Mouse (Mus musculus) CD4-positive, CD25-positive, alpha-beta regulatory T cell, adult 2 months (primary cell): ENCODE data around the gene Spata25.
"Not testable (repeated sequence)": the region's sequence is repeated elsewhere in the genome, so short reads cannot be mapped to it uniquely, and the experiment has no call there.

Experiments used
- DNase-seq: peaks from one replicate; pipeline ENCODE4 v3.0.0-alpha.2; 2012; ENCODE audit warnings: low read depth, low spot score

Gene Spata25

DNA sequence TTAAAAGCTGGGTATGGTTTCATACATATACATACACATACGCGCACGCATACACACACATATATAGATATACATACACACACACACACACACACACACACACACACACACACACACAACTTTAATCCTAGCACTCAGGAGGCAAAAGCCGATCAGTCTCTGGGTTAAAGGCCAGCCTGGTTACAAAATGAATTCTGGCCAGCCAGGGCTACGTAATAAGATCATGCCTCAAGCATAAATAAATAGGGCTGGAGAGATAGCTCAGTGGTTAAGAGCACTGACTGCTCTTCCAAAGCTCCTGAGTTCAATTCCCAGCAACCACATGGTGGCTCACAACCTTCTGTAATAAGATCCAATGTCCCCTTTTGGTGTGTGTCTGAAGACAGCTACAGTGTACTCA is 27.2 kb upstream of the Spata25 start:
- DNase-seq, result not testable (repeated sequence)

DNA sequence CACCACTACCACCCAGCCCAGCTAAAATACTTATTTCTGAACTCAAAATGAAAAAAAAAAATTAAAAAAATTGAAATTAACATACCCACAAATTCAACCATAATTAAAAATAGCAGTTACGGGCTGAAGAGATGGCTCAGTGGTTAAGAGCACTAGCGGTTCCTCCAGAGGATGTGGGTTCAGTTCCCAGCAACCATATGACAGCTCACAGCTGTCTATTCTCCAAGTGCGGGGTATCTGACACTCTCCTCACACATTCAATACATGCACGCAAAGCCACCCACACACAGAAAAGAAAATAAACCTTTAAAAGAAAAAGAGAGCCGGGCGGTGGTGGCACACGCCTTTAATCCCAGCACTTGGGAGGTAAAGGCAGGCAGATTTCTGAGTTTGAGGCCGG is 21.7 kb upstream of the Spata25 start:
- peak; percentile 67 for DNase-seq

GRCm38 (mm10) chr2:164845782-164846181 is 17.4 kb upstream of the Spata25 start:
- DNase-seq, result peak; percentile 52

DNA sequence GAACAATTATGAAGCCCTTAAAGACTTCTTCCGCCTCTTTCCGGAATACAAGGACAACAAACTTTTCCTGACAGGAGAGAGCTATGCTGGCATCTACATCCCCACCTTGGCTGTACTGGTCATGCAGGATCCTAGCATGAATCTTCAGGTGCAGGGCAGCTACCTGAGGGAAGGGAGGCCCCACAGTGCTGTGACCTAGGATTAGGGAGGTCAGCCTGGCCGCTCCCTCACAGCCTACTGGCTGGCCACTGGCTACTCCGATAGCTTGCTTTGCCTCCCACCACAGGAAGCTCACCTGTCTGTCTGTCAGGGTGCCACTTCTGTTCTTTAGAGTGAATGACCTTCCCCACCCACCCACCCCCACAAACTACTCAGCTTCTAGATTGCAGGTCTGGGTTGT is 6.8 kb upstream of the Spata25 start:
- DNase-seq, result no peak

DNA sequence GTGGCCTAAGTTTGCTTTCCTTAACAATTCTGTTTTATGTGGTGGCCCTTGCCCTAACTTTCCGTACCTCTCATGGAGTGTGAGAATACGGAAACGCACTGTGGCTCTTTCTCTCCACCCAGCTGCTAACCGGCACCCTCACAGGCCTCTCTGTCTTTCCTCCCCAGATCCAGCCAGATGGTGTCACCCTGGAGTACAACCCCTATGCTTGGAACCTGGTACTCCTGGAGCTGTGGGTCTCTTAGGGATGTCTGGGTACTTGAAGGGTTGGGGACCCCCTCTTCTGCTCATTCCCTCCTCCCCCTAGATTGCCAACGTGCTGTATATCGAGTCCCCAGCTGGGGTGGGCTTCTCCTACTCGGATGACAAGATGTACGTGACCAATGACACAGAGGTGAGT is 6.2 kb upstream of the Spata25 start:
- DNase-seq, result peak; percentile 46

DNA sequence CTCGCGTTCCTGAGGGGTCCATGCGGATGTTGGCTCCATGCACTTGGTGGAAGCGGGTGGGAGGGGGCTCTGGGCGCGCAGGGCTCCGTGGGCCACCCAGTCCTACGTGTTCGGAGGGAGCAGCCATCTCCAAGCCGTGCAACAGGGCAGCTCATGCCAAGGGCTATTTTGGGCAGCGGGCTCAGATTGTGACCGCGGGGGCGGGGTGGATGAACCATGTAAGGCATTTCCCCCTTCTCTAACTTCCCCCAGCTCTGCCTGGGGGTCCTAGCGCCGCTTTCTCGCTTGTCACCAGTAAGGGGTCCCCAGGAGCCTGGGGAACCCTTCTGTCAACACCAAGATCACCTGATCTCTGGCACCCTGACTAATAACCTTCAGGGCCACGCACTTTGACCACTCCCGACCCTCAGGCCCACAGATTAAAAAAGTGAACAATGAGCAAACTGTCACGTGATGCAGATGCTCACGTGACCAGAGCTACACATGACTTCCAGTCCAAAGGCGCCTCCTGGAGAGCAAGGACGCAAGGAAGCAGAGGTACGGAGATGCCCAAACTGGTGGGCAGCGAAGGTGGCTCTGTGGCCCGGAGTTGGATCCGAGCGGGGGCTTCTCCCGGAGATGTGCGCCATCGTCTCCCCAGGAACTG is 5.1 kb upstream of the Spata25 start, which contains the start of gene Neurl2:
Neurl2 (minus strand) TSS at position 143 of the 646 bp plus-strand sequence.
- DNase-seq, result peak; percentile 92

GRCm38 (mm10) chr2:164832748-164833301 is 4.5 kb upstream of the Spata25 start, which contains the start of gene Ctsa:
TSS of gene Ctsa (plus strand) at chr2:164832873.
- DNase-seq, result peak; percentile 88

- no peak for DNase-seq
Measured at GRCm38 (mm10) chr2:164832032-164832747, 3.9 kb upstream of the Spata25 start.

- no peak for DNase-seq
Measured at GRCm38 (mm10) chr2:164831029-164831428, 2.7 kb upstream of the Spata25 start.

- DNase-seq, result no peak
Measured at GRCm38 (mm10) chr2:164829090-164829489, 753 bp upstream of the Spata25 start.

GRCm38 (mm10) chr2:164827146-164827850 is 1.0 kb downstream of the Spata25 start:
- DNase-seq, result no peak

- DNase-seq, result no peak
Measured at GRCm38 (mm10) chr2:164825521-164825920, 2.8 kb downstream of the Spata25 start.

DNA sequence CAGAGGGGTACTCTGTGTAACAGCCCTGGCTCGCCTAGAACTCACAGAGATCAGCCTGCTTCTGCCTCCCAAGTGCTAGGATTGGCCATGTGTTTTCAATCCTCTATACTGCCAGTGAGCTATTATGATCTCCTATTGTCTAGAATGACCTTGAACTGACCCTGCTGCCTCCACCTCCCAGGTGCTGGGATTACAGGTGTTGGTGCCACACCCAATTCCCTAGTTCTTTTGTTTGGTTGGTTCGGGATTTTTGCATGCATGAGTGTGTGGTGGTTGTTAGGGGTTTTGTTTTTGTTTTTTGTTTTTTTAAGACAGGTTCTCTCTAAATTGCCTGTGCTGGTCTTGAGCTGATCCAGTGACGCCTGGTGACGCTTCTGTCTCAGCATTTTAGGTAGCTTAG is 4.4 kb downstream of the Spata25 start:
- no peak for DNase-seq

DNA sequence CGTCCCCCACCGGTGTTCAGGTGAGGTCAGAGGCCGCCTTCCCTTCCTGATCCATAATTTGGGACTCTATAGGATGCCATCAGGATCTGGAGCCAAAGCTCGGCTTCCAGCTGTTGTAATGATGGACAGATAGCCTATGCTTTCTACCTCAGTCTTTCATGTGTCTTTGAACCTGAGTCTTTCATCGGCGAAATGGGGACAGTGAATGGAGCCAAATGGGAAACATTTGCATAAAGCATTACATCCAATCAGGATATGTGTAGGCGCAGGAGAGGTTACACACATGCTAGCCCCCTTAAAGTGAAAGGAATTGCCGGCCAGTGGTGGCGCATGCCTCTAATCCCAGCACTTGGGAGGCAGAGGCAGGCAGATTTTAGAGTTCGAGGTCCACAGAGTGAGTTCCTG is 5.2 kb downstream of the Spata25 start:
- DNase-seq, result no peak

GRCm38 (mm10) chr2:164822636-164823165 is 5.6 kb downstream of the Spata25 start, which contains the start of gene Zswim1:
TSS of gene Zswim1 (plus strand) at chr2:164822686.
- peak; percentile 99 for DNase-seq

DNA sequence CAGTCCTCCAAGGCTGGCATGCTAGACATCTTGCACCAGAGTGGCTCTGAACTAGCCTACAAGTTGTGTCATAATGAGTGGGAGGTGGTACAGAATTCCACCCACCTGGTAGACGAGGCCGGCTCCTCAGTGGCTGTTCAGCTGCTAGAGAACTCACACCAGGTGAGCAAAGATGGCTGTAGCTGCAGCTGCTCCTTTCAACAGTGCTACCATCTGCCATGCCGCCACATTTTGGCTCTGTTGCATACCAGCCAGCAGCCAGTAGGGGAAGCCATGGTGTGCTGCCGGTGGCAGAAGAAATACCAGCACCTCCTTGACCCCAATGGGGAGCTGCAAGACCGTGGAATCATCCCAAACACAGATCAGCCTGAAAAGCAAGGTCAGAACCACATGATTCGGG is 7.3 kb downstream of the Spata25 start:
- no peak for DNase-seq

DNA sequence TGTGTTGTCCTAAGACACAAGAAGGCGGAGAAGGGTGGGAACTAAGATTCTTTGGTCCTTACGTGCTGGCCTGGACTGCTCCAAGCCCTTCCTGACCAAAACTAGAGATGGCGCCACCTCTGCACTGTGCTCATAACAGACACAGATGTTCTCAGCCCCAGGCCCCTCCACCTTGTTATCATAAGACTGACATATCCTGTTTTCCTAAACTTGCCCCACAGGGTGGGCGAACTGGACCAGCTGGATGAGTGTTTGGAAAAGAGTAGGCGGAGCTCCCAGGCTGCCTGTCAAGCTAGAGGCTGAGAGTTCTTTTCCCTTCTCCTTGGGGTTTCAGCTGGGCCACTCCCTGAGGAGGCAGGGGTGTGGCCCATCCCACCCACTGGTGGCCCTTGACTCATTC is 10.6 kb downstream of the Spata25 start:
- DNase-seq, result no peak

DNA sequence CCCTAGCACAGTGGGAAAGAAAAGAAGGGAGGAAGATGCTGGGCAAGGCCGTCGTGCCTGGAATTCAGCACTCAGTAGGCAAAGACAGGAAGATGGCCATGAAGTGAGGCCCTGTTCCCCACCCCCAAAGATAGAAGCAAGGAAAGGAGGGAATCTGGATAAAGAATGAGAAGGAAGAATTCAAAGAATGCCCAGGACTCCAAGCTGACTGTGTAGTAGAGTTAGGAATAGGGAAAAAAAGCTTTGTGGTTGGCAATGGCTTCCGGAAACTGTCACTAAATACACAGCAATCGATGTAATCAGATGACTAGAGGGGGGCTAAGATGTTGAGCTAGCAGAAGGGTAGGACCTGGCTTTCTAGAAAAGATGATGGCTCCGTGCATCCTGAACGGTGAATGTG is 11.1 kb downstream of the Spata25 start:
- no peak for DNase-seq

GRCm38 (mm10) chr2:164815821-164816220 is 12.5 kb downstream of the Spata25 start:
- no peak for DNase-seq

DNA sequence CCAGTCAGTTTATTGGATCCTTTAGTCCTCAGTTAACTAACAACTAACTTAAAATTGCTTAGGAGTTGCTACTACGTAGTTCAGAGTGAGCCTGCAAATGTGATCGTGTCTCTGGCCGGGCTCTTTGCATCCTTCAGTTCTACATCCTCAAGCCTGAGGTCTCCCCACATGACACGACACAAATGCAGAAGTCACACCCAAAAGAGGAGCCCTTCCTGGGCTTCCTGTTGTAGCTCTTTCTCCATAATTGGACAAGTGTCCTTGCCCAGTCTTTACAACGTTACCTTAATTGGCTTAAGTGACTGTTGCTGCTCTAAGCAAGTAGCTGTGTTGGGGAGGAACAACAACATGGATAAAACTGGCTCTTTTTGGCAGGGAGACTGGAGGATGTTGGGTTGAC is 13.0 kb downstream of the Spata25 start:
- DNase-seq, result no peak

- no peak for DNase-seq
Measured at GRCm38 (mm10) chr2:164813557-164813956, 14.8 kb downstream of the Spata25 start.

- no peak for DNase-seq
Measured at GRCm38 (mm10) chr2:164806614-164807013, 21.7 kb downstream of the Spata25 start.
